Mouse (Mus musculus): ENCODE measurements around the gene Tubgcp4. TPM values are rescaled to one million over a fixed set of nuclear protein-coding genes. Genes with fewer than 3 reads are reported as not detected.

The Tubgcp4 gene
- total and polyA plus RNA-seq, 2 experiments from 2014 or later, result 12.3 to 20.8 TPM

- Histone ChIP-seq H3K9me3 (replicated peaks; ENCODE audit: control insufficient read depth, low read length) (no peaks in the 10 kb centered on the region), H3K4me1 (ENCODE audit: control insufficient read depth, insufficient read depth) (no peaks in the 10 kb centered on the region), H3K27ac (ENCODE audit: low read depth) (no peak overlapping the region), H3K4me2 (ENCODE audit: low read depth, low read length) (no peak overlapping the region), H3K36me3 (replicated peaks; ENCODE audit: control insufficient read depth, insufficient read depth, low read length) (peaks cover 78% of the 10 kb centered on the region), H3K4me3 (ENCODE audit: low read depth, low read length) (no peak overlapping the region), H3K9ac (replicated peaks; ENCODE audit: low read depth, low read length) (no peak overlapping the region), H3K27me3 (ENCODE audit: control insufficient read depth, insufficient read depth, low read length) (no peaks in the 10 kb centered on the region)
- ATAC-seq (ENCODE audit: insufficient read depth, low read depth) (no peak), DNase-seq (ENCODE audit: low spot score) (no peak)
- no peak for TF ChIP-seq EP300 (IDR thresholded peaks at IDR 0.05; ENCODE audit: low read depth)
- TF ChIP-seq CTCF (IDR thresholded peaks at IDR 0.05; ENCODE audit: low read depth), result no peak
- 95% methylated on average over 3 of the region's 3 CpGs for WGBS
Observed at GRCm38 (mm10) chr2:121178828-121179479, 8.5 kb downstream of the Tubgcp4 start.

GRCm38 (mm10) chr2:121183431-121183830 lies 13.0 kb downstream of the Tubgcp4 start:
- Histone ChIP-seq H3K9me3 (replicated peaks; ENCODE audit: control insufficient read depth, low read length) (no peaks in the 10 kb centered on the region), H3K4me3 (ENCODE audit: low read depth, low read length) (no peak overlapping the region), H3K4me2 (ENCODE audit: low read depth, low read length) (no peak overlapping the region), H3K9ac (replicated peaks; ENCODE audit: low read depth, low read length) (no peak overlapping the region), H3K36me3 (replicated peaks; ENCODE audit: control insufficient read depth, insufficient read depth, low read length) (peaks cover 64% of the 10 kb centered on the region), H3K27me3 (ENCODE audit: control insufficient read depth, insufficient read depth, low read length) (no peaks in the 10 kb centered on the region), H3K4me1 (ENCODE audit: control insufficient read depth, insufficient read depth) (no peaks in the 10 kb centered on the region), H3K27ac (ENCODE audit: low read depth) (no peak overlapping the region)
- DNase-seq (ENCODE audit: low spot score) (no peak), ATAC-seq (ENCODE audit: insufficient read depth, low read depth) (no peak)
- no peak for TF ChIP-seq EP300 (IDR thresholded peaks at IDR 0.05; ENCODE audit: low read depth)
- TF ChIP-seq CTCF (IDR thresholded peaks at IDR 0.05; ENCODE audit: low read depth), result no peak
- 70% methylated on average over 5 of the region's 5 CpGs for WGBS

DNA sequence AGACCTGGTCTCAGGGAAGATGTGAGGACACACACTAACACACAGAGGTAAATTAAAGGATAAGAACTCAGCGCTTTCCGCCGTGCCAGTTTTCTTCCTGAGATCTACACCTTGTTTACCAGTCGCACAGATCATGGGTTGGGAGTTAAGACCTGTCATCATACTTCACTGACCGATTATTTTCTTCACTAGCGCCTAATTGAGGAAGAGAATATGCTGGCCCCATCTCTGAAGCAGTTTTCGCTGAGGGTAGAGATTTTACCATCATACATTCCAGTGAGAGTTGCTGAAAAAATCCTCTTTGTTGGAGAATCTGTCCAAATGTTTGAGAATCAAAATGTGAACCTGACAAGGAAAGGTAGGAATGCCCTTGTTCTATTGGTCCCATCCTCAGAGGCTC lies 13.7 kb downstream of the Tubgcp4 start:
- no peaks in the 10 kb centered on the region for H3K4me1 ChIP-seq (ENCODE audit: control insufficient read depth, insufficient read depth)
- 94% methylated on average over 7 of the region's 7 CpGs for WGBS
- ATAC-seq (ENCODE audit: insufficient read depth, low read depth), result no peak
- no peak for TF ChIP-seq CTCF (IDR thresholded peaks at IDR 0.05; ENCODE audit: low read depth)
- no peak for TF ChIP-seq EP300 (IDR thresholded peaks at IDR 0.05; ENCODE audit: low read depth)
- H3K4me3 ChIP-seq (ENCODE audit: low read depth, low read length), result no peak overlapping the region
- peaks cover 64% of the 10 kb centered on the region for H3K36me3 ChIP-seq (replicated peaks; ENCODE audit: control insufficient read depth, insufficient read depth, low read length)
- H3K9me3 ChIP-seq (replicated peaks; ENCODE audit: control insufficient read depth, low read length), result no peaks in the 10 kb centered on the region
- no peak overlapping the region for H3K4me2 ChIP-seq (ENCODE audit: low read depth, low read length)
- no peak overlapping the region for H3K9ac ChIP-seq (replicated peaks; ENCODE audit: low read depth, low read length)
- H3K27ac ChIP-seq (ENCODE audit: low read depth), result no peak overlapping the region
- no peaks in the 10 kb centered on the region for H3K27me3 ChIP-seq (ENCODE audit: control insufficient read depth, insufficient read depth, low read length)
- DNase-seq (ENCODE audit: low spot score), result no peak

DNA sequence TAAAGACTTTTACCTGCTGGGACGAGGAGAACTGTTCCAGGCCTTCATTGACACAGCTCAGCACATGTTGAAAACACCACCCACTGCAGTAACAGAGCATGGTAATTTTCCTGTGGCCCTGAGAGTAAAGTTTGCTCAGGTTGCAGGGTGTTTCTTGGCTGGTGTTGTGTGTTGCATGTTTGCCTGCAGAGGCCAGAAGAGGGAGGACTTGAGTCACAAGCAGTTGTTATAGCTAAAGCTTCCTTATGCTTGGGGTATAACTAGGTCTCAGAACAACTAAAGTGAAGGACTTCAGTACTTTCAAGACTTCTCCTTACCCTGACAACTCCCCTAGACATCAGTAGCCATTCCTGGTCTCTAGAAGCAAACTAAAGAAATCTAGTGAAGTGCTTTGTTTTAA lies 18.1 kb downstream of the Tubgcp4 start:
- no peak overlapping the region for H3K4me3 ChIP-seq (ENCODE audit: low read depth, low read length)
- H3K9me3 ChIP-seq (replicated peaks; ENCODE audit: control insufficient read depth, low read length), result no peaks in the 10 kb centered on the region
- H3K4me1 ChIP-seq (ENCODE audit: control insufficient read depth, insufficient read depth), result no peaks in the 10 kb centered on the region
- DNase-seq (ENCODE audit: low spot score) (no peak), ATAC-seq (ENCODE audit: insufficient read depth, low read depth) (no peak)
- no peaks in the 10 kb centered on the region for H3K27me3 ChIP-seq (ENCODE audit: control insufficient read depth, insufficient read depth, low read length)
- peak; percentile 47 for TF ChIP-seq CTCF (IDR thresholded peaks at IDR 0.05; ENCODE audit: low read depth)
- TF ChIP-seq EP300 (IDR thresholded peaks at IDR 0.05; ENCODE audit: low read depth), result no peak
- no peak overlapping the region for H3K27ac ChIP-seq (ENCODE audit: low read depth)
- no peak overlapping the region for H3K4me2 ChIP-seq (ENCODE audit: low read depth, low read length)
- 64% methylated on average over 1 of the region's 1 CpGs for WGBS
- H3K36me3 ChIP-seq (replicated peaks; ENCODE audit: control insufficient read depth, insufficient read depth, low read length), result peaks cover 74% of the 10 kb centered on the region
- H3K9ac ChIP-seq (replicated peaks; ENCODE audit: low read depth, low read length), result no peak overlapping the region

GRCm38 (mm10) chr2:121195466-121195865 lies 25.0 kb downstream of the Tubgcp4 start:
- no peak for ATAC-seq (ENCODE audit: insufficient read depth, low read depth)
- 85% methylated on average over 9 of the region's 9 CpGs for WGBS
- Histone ChIP-seq H3K4me2 (ENCODE audit: low read depth, low read length) (no peak overlapping the region), H3K4me1 (ENCODE audit: control insufficient read depth, insufficient read depth) (no peaks in the 10 kb centered on the region), H3K4me3 (ENCODE audit: low read depth, low read length) (no peak overlapping the region), H3K27me3 (ENCODE audit: control insufficient read depth, insufficient read depth, low read length) (no peaks in the 10 kb centered on the region), H3K9ac (replicated peaks; ENCODE audit: low read depth, low read length) (no peak overlapping the region), H3K36me3 (replicated peaks; ENCODE audit: control insufficient read depth, insufficient read depth, low read length) (peaks cover 93% of the 10 kb centered on the region), H3K9me3 (replicated peaks; ENCODE audit: control insufficient read depth, low read length) (no peaks in the 10 kb centered on the region), H3K27ac (ENCODE audit: low read depth) (no peak overlapping the region)
- TF ChIP-seq CTCF (IDR thresholded peaks at IDR 0.05; ENCODE audit: low read depth) (no peak), EP300 (IDR thresholded peaks at IDR 0.05; ENCODE audit: low read depth) (no peak)
- DNase-seq (ENCODE audit: low spot score), result no peak

DNA sequence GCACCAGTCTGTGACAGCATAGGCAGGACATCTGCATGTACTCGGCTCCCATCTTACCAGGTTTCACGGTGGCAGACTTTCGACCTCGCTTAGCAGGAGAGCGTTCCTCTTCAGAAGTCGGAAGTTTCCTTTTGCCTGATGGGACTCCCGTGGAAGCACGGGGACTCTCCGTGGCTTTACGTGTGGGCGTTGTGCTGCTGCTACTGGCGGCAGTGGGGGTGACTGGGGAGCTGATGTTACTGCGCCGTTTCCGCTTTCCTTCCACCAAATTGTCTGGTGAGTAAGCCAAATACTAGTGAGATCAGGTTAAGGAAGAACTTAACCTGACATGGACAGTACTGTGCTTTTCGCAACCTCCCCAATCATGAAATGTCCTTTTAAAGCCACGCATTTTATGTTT lies 33.8 kb downstream of the Tubgcp4 start:
- no peaks in the 10 kb centered on the region for H3K4me1 ChIP-seq (ENCODE audit: control insufficient read depth, insufficient read depth)
- H3K9ac ChIP-seq (replicated peaks; ENCODE audit: low read depth, low read length), result no peak overlapping the region
- 91% methylated on average over 17 of the region's 17 CpGs for WGBS
- no peak overlapping the region for H3K27ac ChIP-seq (ENCODE audit: low read depth)
- peaks cover 92% of the 10 kb centered on the region for H3K36me3 ChIP-seq (replicated peaks; ENCODE audit: control insufficient read depth, insufficient read depth, low read length)
- no peak overlapping the region for H3K4me3 ChIP-seq (ENCODE audit: low read depth, low read length)
- H3K4me2 ChIP-seq (ENCODE audit: low read depth, low read length), result no peak overlapping the region
- ATAC-seq (ENCODE audit: insufficient read depth, low read depth) (no peak), DNase-seq (ENCODE audit: low spot score) (no peak)
- H3K27me3 ChIP-seq (ENCODE audit: control insufficient read depth, insufficient read depth, low read length), result no peaks in the 10 kb centered on the region
- no peak for TF ChIP-seq EP300 (IDR thresholded peaks at IDR 0.05; ENCODE audit: low read depth)
- TF ChIP-seq CTCF (IDR thresholded peaks at IDR 0.05; ENCODE audit: low read depth), result no peak
- no peaks in the 10 kb centered on the region for H3K9me3 ChIP-seq (replicated peaks; ENCODE audit: control insufficient read depth, low read length)
